In the genomic region with DNA sequence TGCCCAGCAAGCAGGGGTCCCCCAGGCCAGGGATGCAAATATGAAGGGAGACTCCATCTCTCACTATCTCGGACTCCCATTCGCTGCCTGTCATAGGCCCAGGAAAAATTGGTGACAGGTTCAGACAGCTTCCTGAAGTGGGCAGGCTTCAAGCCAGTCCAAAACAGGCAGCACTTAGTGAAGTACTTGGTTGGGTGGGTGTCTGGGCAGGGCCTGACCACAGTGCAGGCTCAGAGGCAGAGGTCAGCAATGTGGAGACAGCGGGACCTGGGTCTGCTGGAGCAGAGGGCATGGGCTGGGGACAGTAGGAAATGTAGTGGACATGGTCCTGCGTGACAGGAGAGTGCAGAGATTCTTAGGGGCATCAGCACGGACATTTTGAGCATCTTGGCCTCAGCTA, we compare ENCODE assay signal across 10 mouse cellular contexts. TPM values are rescaled to one million over a fixed set of nuclear protein-coding genes. Genes with fewer than 3 reads are reported as not detected.
A peak's percentile ranks its signal among the peaks of the same experiment; 100 is the strongest.
DNase-seq lines count a peak whose midpoint lies in the region; ATAC-seq and TF ChIP-seq lines count a peak whose summit lies in the region.
"Had no signal": no experiment of that assay in that cellular context is flagged by ENCODE, and none has a peak within 500 bp of the region (broad histone marks: within the 10 kb centered on the region; RNA-seq: fewer than 3 reads in every experiment).

No protein-coding gene starts in this region.

- TF ChIP-seq CTCF in intestine, postnatal 0 days (IDR thresholded peaks at IDR 0.05; ENCODE audit: low read depth): no peak

- 63% methylated on average over 5 of the region's 5 CpGs for WGBS in heart, embryonic 10.5 days
- 63% methylated on average over 5 of the region's 5 CpGs for WGBS in embryonic facial prominence, embryonic 14.5 days
- 60% methylated on average over 5 of the region's 5 CpGs for WGBS in intestine, postnatal 0 days
- WGBS in midbrain, embryonic 14.5 days: 90% methylated on average over 5 of the region's 5 CpGs

- peaks cover 67% of the 10 kb centered on the region for H3K4me1 ChIP-seq in heart, embryonic 10.5 days
- peaks cover 25% of the 10 kb centered on the region for H3K4me1 ChIP-seq in embryonic facial prominence, embryonic 14.5 days (ENCODE audit: control insufficient read depth, insufficient read depth, low read length)
- H3K4me1 ChIP-seq in intestine, postnatal 0 days (replicated peaks; ENCODE audit: control insufficient read depth, insufficient read depth, low read length): peaks cover 16% of the 10 kb centered on the region
- H3K4me1 ChIP-seq in midbrain, embryonic 14.5 days (ENCODE audit: control insufficient read depth, insufficient read depth, low read length): peaks cover 33% of the 10 kb centered on the region

- H3K27me3 ChIP-seq in heart, embryonic 10.5 days (ENCODE audit: insufficient read depth, poor library complexity, severe bottlenecking): 0 out of 2 replicates have a peak, but pooled peaks cover 7% of the 10 kb centered on the region
- no peaks in the 10 kb centered on the region for H3K27me3 ChIP-seq in embryonic facial prominence, embryonic 14.5 days (replicated peaks; ENCODE audit: control insufficient read depth, insufficient read depth, low read length)
- H3K27me3 ChIP-seq in intestine, postnatal 0 days (replicated peaks; ENCODE audit: control insufficient read depth, insufficient read depth, low read length): no peaks in the 10 kb centered on the region
- no peaks in the 10 kb centered on the region for H3K27me3 ChIP-seq in midbrain, embryonic 14.5 days (ENCODE audit: control insufficient read depth, insufficient read depth, low read length)

- H3K9me3 ChIP-seq in heart, embryonic 10.5 days: no peaks in the 10 kb centered on the region
- H3K9me3 ChIP-seq in embryonic facial prominence, embryonic 14.5 days (ENCODE audit: control insufficient read depth, low read length): no peaks in the 10 kb centered on the region
- no peaks in the 10 kb centered on the region for H3K9me3 ChIP-seq in intestine, postnatal 0 days (ENCODE audit: control insufficient read depth)
- H3K9me3 ChIP-seq in midbrain, embryonic 14.5 days (ENCODE audit: control insufficient read depth, low read length): no peaks in the 10 kb centered on the region

- ATAC-seq in embryonic facial prominence, embryonic 14.5 days (ENCODE audit: low read depth): no peak
- no peak for ATAC-seq in intestine, postnatal 0 days
- no peak for ATAC-seq in midbrain, embryonic 14.5 days (ENCODE audit: low FRiP score, low TSS enrichment)
- no peak for ATAC-seq in monocyte, adult 5-6 weeks (replicated peaks; ENCODE audit: insufficient number of reproducible peaks, low FRiP score, low TSS enrichment, poor library complexity, severe bottlenecking)

- H3K9ac ChIP-seq in embryonic facial prominence, embryonic 14.5 days (ENCODE audit: low read depth, low read length): peak overlapping the region; percentile 90
- H3K9ac ChIP-seq in intestine, postnatal 0 days (ENCODE audit: low read depth, low read length): peak overlapping the region; percentile 86; the same call in 1 of the 2 replicates
- peak overlapping the region; percentile 50 for H3K9ac ChIP-seq in midbrain, embryonic 14.5 days (replicated peaks; ENCODE audit: low read length)

- peaks cover 67% of the 10 kb centered on the region for H3K36me3 ChIP-seq in heart, embryonic 10.5 days
- H3K36me3 ChIP-seq in embryonic facial prominence, embryonic 14.5 days (ENCODE audit: control insufficient read depth, insufficient read depth, low read length): peaks cover 52% of the 10 kb centered on the region
- peaks cover 47% of the 10 kb centered on the region for H3K36me3 ChIP-seq in intestine, postnatal 0 days (ENCODE audit: control insufficient read depth, insufficient read depth)
- H3K36me3 ChIP-seq in midbrain, embryonic 14.5 days (ENCODE audit: control insufficient read depth, insufficient read depth, low read length): peaks cover 36% of the 10 kb centered on the region

- peak overlapping the region; percentile 94 for H3K27ac ChIP-seq in heart, embryonic 10.5 days
- H3K27ac ChIP-seq in embryonic facial prominence, embryonic 14.5 days (replicated peaks; ENCODE audit: low read depth, low read length): peak overlapping the region; percentile 74
- H3K27ac ChIP-seq in intestine, postnatal 0 days (ENCODE audit: low read depth, low read length): peak overlapping the region; percentile 62; the same call in 1 of the 2 replicates
- H3K27ac ChIP-seq in midbrain, embryonic 14.5 days (replicated peaks; ENCODE audit: low read depth, low read length): 0 out of 2 replicates have a peak overlapping the region, but pooled peaks have one; percentile 8

- peak overlapping the region; percentile 96 for H3K4me2 ChIP-seq in embryonic facial prominence, embryonic 14.5 days (ENCODE audit: low read depth, low read length)
- peak overlapping the region; percentile 99 for H3K4me2 ChIP-seq in intestine, postnatal 0 days (replicated peaks; ENCODE audit: low read depth)
- peak overlapping the region; percentile 100 for H3K4me2 ChIP-seq in midbrain, embryonic 14.5 days (ENCODE audit: low read length)

- H3K4me3 ChIP-seq in heart, embryonic 10.5 days: peak overlapping the region; percentile 96
- peak overlapping the region; percentile 88 for H3K4me3 ChIP-seq in embryonic facial prominence, embryonic 14.5 days (ENCODE audit: low read depth, low read length)
- peak overlapping the region; percentile 84 for H3K4me3 ChIP-seq in intestine, postnatal 0 days (ENCODE audit: low read depth, low read length)
- 0 out of 2 replicates have a peak overlapping the region, but pooled peaks have one; percentile 8 for H3K4me3 ChIP-seq in midbrain, embryonic 14.5 days (replicated peaks; ENCODE audit: low read depth, low read length)

- no peak for DNase-seq in heart, embryonic 10.5 days (ENCODE audit: low spot score)
- no peak for DNase-seq in heart, postnatal 4 days
- no peak for DNase-seq in embryonic facial prominence, embryonic 14.5 days (ENCODE audit: low spot score)
- no peak for DNase-seq in midbrain, embryonic 14.5 days
- no peak for DNase-seq in adrenal gland, postnatal 25 days
- no peak for DNase-seq in adrenal gland, adult 8-10 months

RNA-seq across cellular contexts. Expression of gene Pcnx3, which starts 2.9 kb away (rescaled TPM):
- 20.1 and 26.3 TPM in 2 replicates for polyA plus RNA-seq in heart, embryonic 10.5 days (2016; fragmentation: Nextera tagmentation; extraction: Ambion mirVana)
- total RNA-seq in heart, postnatal 4 days (2021): 10 to 100 TPM; 42.5 to 42.7 TPM
- polyA plus RNA-seq in embryonic facial prominence, embryonic 14.5 days (2014; fragmentation: Nextera tagmentation; extraction: Ambion mirVana): 24.1 and 32.1 TPM in 2 replicates
- polyA plus RNA-seq in intestine, postnatal 0 days (2015; fragmentation: Nextera tagmentation; extraction: Ambion mirVana): 9.3 and 12.7 TPM in 2 replicates
- 33.6 and 34.4 TPM in 2 replicates for polyA plus RNA-seq in midbrain, embryonic 14.5 days (2014; fragmentation: Nextera tagmentation; extraction: Ambion mirVana)
- 110 and 124 TPM in 2 replicates for total RNA-seq in adrenal gland, postnatal 25 days (2021)
- 100 to 1,000 TPM in 3 of 4 experiments, 10 to 100 TPM in 1; 95.1 to 183 (median 136) TPM for total RNA-seq in adrenal gland, adult 8-10 months (2022)
- total RNA-seq in monocyte, adult 5-6 weeks (2017): 13.3 to 41.9 TPM (median 22.3 TPM) in 3 replicates

RNA-seq across cellular contexts. Expression of gene Map3k11, which starts 3.1 kb away (rescaled TPM):
- 33.6 and 36.0 TPM in 2 replicates for polyA plus RNA-seq in heart, embryonic 10.5 days (2016; fragmentation: Nextera tagmentation; extraction: Ambion mirVana)
- 10 to 100 TPM; 39.8 to 40.0 TPM for total RNA-seq in heart, postnatal 4 days (2021)
- 18.9 and 23.3 TPM in 2 replicates for polyA plus RNA-seq in embryonic facial prominence, embryonic 14.5 days (2014; fragmentation: Nextera tagmentation; extraction: Ambion mirVana)
- 29.4 and 29.7 TPM in 2 replicates for polyA plus RNA-seq in intestine, postnatal 0 days (2015; fragmentation: Nextera tagmentation; extraction: Ambion mirVana)
- 6.8 and 12.1 TPM in 2 replicates for polyA plus RNA-seq in midbrain, embryonic 14.5 days (2014; fragmentation: Nextera tagmentation; extraction: Ambion mirVana)
- 43.7 and 49.7 TPM in 2 replicates for total RNA-seq in adrenal gland, postnatal 25 days (2021)
- total RNA-seq in adrenal gland, adult 8-10 months (2022): 10 to 100 TPM; 40.8 to 53.6 (median 46.3) TPM
- total RNA-seq in monocyte, adult 5-6 weeks (2017): 41.8 to 57.5 TPM (median 46.8 TPM) in 3 replicates

RNA-seq across cellular contexts. Expression of gene Kcnk7, which starts 12.6 kb away (rescaled TPM):
- 0.15 TPM in 1 of 2 replicates, not detected in the other for polyA plus RNA-seq in heart, embryonic 10.5 days (2016; fragmentation: Nextera tagmentation; extraction: Ambion mirVana)
- not detected for total RNA-seq in heart, postnatal 4 days (2021)
- polyA plus RNA-seq in embryonic facial prominence, embryonic 14.5 days (2014; fragmentation: Nextera tagmentation; extraction: Ambion mirVana): 0.34 and 1.7 TPM in 2 replicates
- polyA plus RNA-seq in intestine, postnatal 0 days (2015; fragmentation: Nextera tagmentation; extraction: Ambion mirVana): 0.12 and 0.21 TPM in 2 replicates
- polyA plus RNA-seq in midbrain, embryonic 14.5 days (2014; fragmentation: Nextera tagmentation; extraction: Ambion mirVana): 0.21 and 0.28 TPM in 2 replicates
- not detected in 2 replicates for total RNA-seq in adrenal gland, postnatal 25 days (2021)
- total RNA-seq in adrenal gland, adult 8-10 months (2022): not detected
- total RNA-seq in monocyte, adult 5-6 weeks (2017): 1.3 TPM in 2 of 3 replicates, not detected in the other
- total RNA-seq: common myeloid progenitor, adult 5-6 weeks; left cerebral cortex, postnatal 36 days had no signal

RNA-seq across cellular contexts. Expression of gene Sipa1, which starts 28.1 kb away (rescaled TPM):
- 24.7 and 28.9 TPM in 2 replicates for polyA plus RNA-seq in heart, embryonic 10.5 days (2016; fragmentation: Nextera tagmentation; extraction: Ambion mirVana)
- total RNA-seq in heart, postnatal 4 days (2021): 10 to 100 TPM; 40.2 to 42.2 TPM
- 24.4 and 26.6 TPM in 2 replicates for polyA plus RNA-seq in embryonic facial prominence, embryonic 14.5 days (2014; fragmentation: Nextera tagmentation; extraction: Ambion mirVana)
- 8.2 and 9.8 TPM in 2 replicates for polyA plus RNA-seq in intestine, postnatal 0 days (2015; fragmentation: Nextera tagmentation; extraction: Ambion mirVana)
- 8.1 and 11.5 TPM in 2 replicates for polyA plus RNA-seq in midbrain, embryonic 14.5 days (2014; fragmentation: Nextera tagmentation; extraction: Ambion mirVana)
- total RNA-seq in adrenal gland, postnatal 25 days (2021): 61.8 and 76.7 TPM in 2 replicates
- 10 to 100 TPM; 40.3 to 76.9 (median 57.8) TPM for total RNA-seq in adrenal gland, adult 8-10 months (2022)
- 83.5 to 149 TPM (median 83.8 TPM) in 3 replicates for total RNA-seq in monocyte, adult 5-6 weeks (2017)

RNA-seq across cellular contexts. Expression of gene Ehbp1l1, which starts 34.5 kb away (rescaled TPM):
- 69.0 and 130 TPM in 2 replicates for polyA plus RNA-seq in heart, embryonic 10.5 days (2016; fragmentation: Nextera tagmentation; extraction: Ambion mirVana)
- total RNA-seq in heart, postnatal 4 days (2021): 100 to 1,000 TPM; 179 to 191 TPM
- polyA plus RNA-seq in embryonic facial prominence, embryonic 14.5 days (2014; fragmentation: Nextera tagmentation; extraction: Ambion mirVana): 34.2 and 43.4 TPM in 2 replicates
- polyA plus RNA-seq in intestine, postnatal 0 days (2015; fragmentation: Nextera tagmentation; extraction: Ambion mirVana): 49.8 and 51.0 TPM in 2 replicates
- polyA plus RNA-seq in midbrain, embryonic 14.5 days (2014; fragmentation: Nextera tagmentation; extraction: Ambion mirVana): 12.4 and 14.3 TPM in 2 replicates
- 35.7 and 40.9 TPM in 2 replicates for total RNA-seq in adrenal gland, postnatal 25 days (2021)
- total RNA-seq in adrenal gland, adult 8-10 months (2022): 10 to 100 TPM; 24.9 to 39.2 (median 32.8) TPM
- total RNA-seq in monocyte, adult 5-6 weeks (2017): 141 to 192 TPM (median 174 TPM) in 3 replicates

Comparison
In these comparisons a context has a peak if more than half of its experiments do, and no peak if none do; other contexts are left out.
1. H3K27ac ChIP-seq: peak in every context shown above with its lines; median percentile 94 in heart, embryonic 10.5 days; 74 in embryonic facial prominence, embryonic 14.5 days; 62 in intestine, postnatal 0 days; 8 in midbrain, embryonic 14.5 days.
2. H3K4me3 ChIP-seq: peak in every context shown above with its lines; median percentile 96 in heart, embryonic 10.5 days; 88 in embryonic facial prominence, embryonic 14.5 days; 84 in intestine, postnatal 0 days; 8 in midbrain, embryonic 14.5 days.